Mouse (Mus musculus) neural tube, embryonic 15.5 days (tissue): ENCODE data around the gene Ckmt1. TPM values are rescaled to one million over a fixed set of nuclear protein-coding genes. Genes with fewer than 3 reads are reported as not detected.

ENCODE experiments used
- polyA plus RNA-seq: library from polyadenylated mRNA; unstranded; fragments of >200 nt; fragmentation: Nextera tagmentation; extraction: Ambion mirVana; gene quantifications from 2 replicates; pipeline ENCODE4 v1.2.1, GENCODE M21; 2015

The Ckmt1 gene
- polyA plus RNA-seq, 1 experiment from 2014 or later, result 149 TPM

Other genes with a start within 250 kb of the Ckmt1 start
- gene Tgm7, start 247.9 kb upstream of the Ckmt1 start, polyA plus RNA-seq, result 0.13 TPM in 1 of 2 replicates, not detected in the other
- 27.1 and 27.6 TPM in 2 replicates for gene Adal, start 217.3 kb upstream of the Ckmt1 start, polyA plus RNA-seq
- 18.9 and 21.5 TPM in 2 replicates for gene Lcmt2, start 217.1 kb upstream of the Ckmt1 start, polyA plus RNA-seq
- gene Tubgcp4, start 187.1 kb upstream of the Ckmt1 start, polyA plus RNA-seq, result 45.2 and 47.2 TPM in 2 replicates
- gene Zscan29, start 186.6 kb upstream of the Ckmt1 start, polyA plus RNA-seq, result 6.0 and 6.8 TPM in 2 replicates
- 131 and 146 TPM in 2 replicates for gene Trp53bp1, start 86.3 kb upstream of the Ckmt1 start, polyA plus RNA-seq
- 32.5 and 38.6 TPM in 2 replicates for gene Map1a, start 68.1 kb upstream of the Ckmt1 start, polyA plus RNA-seq
- 20.5 and 22.0 TPM in 2 replicates for gene Ppip5k1, start 2.3 kb upstream of the Ckmt1 start, polyA plus RNA-seq
- not detected in 2 replicates for gene Strc, start 29.5 kb downstream of the Ckmt1 start, polyA plus RNA-seq
- 400 and 471 TPM in 2 replicates for gene Pdia3, start 56.1 kb downstream of the Ckmt1 start, polyA plus RNA-seq
- 3.0 and 5.7 TPM in 2 replicates for gene Catsper2, start 56.1 kb downstream of the Ckmt1 start, polyA plus RNA-seq
- gene Ell3, start 86.6 kb downstream of the Ckmt1 start, polyA plus RNA-seq, result 2.6 and 3.6 TPM in 2 replicates
- 297 and 319 TPM in 2 replicates for gene Serf2, start 91.5 kb downstream of the Ckmt1 start, polyA plus RNA-seq
- gene Hypk, start 95.6 kb downstream of the Ckmt1 start, polyA plus RNA-seq, result 118 and 120 TPM in 2 replicates
- gene Serinc4, start 99.1 kb downstream of the Ckmt1 start, polyA plus RNA-seq, result 0.63 and 0.92 TPM in 2 replicates
- 67.8 and 71.5 TPM in 2 replicates for gene Mfap1b, start 116.4 kb downstream of the Ckmt1 start, polyA plus RNA-seq
- 27.8 and 28.8 TPM in 2 replicates for gene Mfap1a, start 149.0 kb downstream of the Ckmt1 start, polyA plus RNA-seq
- 3.4 and 5.3 TPM in 2 replicates for gene Wdr76, start 149.0 kb downstream of the Ckmt1 start, polyA plus RNA-seq